Mouse (Mus musculus): Measurements from ENCODE around the gene Iqschfp.

DNA sequence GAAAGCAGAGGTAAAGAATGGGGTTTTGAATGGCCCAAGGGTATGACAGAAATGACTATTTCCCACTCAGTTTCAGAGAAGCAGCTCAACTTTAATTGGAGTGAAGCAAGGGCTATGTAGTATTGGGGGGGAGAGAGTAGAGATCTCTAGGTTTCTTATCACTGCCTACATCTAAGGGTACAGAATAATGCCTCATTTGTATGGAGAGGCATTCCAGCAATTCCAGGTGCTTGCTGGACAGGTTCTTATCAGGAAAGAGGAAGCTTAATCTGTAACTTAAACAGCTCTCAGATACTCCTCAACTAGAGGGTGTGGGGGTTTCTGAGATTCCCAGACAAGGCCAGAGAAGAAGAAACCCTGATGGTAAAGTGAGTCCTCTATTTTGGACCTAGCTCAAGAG lies 120.3 kb downstream of the Iqschfp start:
- TF ChIP-seq CTCF (IDR thresholded peaks at IDR 0.05; ENCODE audit: borderline replicate concordance, control insufficient read depth, extremely low read depth, insufficient read depth, low read length, poor library complexity) = no peak
- TF ChIP-seq POLR2A (IDR thresholded peaks at IDR 0.05; ENCODE audit: control insufficient read depth, extremely low read depth, insufficient read depth, low read length, poor library complexity) = no peak

All from thymus, adult 2 months (tissue).